Mouse (Mus musculus): ENCODE results near the gene Myoz1. TPM values are rescaled to one million over a fixed set of nuclear protein-coding genes. Genes with fewer than 3 reads are reported as not detected.

Gene Myoz1
- polyA plus RNA-seq (2015; fragmentation: Illumina TruSeq; extraction: RNeasy Lipid Tissue Mini Kit (QIAGEN cat#74804); ENCODE audit: insufficient read depth, low read depth, low replicate concordance) = not detected

DNA sequence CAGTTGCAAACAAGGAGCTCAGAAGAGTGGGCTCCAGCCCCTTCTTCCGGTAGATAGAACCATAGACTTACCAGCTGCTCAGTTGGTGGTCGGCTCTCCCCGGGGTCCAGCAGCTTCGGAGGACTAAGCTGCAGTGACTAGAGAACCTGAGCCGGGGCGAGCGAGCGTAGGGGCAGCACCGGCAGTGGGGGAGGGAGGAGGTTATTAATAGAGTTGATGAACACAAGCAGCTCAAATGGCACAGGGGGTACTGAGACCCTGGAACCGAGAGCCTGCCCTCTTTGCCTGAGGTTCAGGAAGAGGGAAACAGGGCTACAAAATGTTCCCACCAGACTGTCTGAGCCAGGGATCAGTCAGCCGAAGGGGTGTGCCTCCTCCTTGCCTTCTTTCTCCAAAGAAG is at the start of gene Myoz1:
Myoz1 (minus strand) TSS at position 180 of the 400 bp plus-strand sequence.

DNA sequence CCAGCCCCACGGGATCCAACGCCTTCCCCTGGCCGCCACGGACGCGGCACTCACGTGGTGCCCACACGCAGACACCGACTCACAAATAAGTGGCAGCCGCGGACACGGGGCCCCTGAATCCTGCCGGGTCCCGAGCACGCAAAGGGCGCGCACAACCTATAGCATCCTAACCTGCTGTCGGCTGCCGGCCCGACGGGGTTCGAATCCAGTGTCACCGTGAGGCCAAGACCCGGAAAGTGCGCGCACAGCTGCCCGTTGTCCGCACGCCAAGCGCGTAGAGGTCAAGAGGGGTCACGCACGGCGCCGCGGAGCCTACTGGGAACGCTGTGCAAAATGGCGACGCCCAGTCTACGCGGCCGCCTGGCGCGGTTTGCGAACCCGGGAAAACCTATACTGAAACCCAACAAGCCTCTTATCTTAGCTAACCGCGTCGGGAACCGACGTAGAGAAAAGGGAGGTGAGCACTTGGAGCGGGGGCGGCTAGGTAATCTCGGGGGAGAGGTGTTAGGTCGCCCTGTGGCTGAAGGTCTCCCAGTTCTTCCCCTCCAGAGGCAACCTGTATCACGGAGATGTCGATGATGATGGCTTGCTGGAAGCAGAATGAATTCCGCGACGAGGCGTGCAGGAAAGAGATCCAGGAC is 46.5 kb upstream of the Myoz1 start, which contains the start of gene Chchd1:
Chchd1 (plus strand) TSS at position 266 of the 641 bp plus-strand sequence.

DNA sequence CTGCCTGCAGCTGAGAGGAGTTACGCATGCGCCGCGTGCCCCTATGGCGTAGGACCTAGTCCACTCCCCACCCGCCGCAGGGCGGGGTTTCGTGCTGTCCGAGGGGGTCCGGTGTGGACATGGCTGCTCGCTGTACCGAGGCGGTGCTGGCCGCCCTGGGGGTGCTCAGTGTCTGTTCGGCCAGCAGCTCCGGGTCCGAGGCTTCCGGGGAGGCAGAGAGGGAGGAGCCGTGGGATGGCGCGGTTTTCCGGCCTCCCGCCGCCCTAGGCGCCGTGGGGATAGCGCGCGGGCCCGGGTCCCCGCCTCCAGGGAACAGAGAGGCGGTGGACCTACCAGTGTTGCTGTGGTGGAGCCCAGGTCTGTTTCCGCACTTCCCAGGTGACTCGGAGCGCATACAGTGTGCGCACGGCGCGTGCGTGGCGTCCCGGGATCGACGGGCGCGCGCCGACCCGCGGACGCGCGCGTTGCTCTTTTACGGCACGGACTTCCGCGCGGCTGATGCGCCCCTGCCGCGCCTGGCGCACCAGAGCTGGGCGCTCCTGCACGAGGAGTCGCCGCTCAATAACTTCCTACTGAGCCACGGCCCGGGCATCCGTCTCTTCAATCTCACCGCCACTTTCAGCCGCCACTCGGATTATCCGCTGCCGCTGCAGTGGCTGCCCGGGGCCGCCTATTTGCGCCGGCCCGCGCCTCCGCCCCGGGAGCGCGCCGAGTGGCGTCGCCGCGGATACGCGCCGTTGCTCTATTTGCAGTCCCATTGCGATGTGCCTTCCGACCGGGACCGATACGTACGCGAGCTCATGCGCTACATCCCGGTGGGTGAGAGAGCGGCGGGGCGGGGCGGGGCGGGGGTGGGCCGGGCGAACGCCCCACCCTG is 38.8 kb upstream of the Myoz1 start, which contains the start of gene Fut11:
Fut11 (plus strand) TSS at position 85 of the 877 bp plus-strand sequence.

DNA sequence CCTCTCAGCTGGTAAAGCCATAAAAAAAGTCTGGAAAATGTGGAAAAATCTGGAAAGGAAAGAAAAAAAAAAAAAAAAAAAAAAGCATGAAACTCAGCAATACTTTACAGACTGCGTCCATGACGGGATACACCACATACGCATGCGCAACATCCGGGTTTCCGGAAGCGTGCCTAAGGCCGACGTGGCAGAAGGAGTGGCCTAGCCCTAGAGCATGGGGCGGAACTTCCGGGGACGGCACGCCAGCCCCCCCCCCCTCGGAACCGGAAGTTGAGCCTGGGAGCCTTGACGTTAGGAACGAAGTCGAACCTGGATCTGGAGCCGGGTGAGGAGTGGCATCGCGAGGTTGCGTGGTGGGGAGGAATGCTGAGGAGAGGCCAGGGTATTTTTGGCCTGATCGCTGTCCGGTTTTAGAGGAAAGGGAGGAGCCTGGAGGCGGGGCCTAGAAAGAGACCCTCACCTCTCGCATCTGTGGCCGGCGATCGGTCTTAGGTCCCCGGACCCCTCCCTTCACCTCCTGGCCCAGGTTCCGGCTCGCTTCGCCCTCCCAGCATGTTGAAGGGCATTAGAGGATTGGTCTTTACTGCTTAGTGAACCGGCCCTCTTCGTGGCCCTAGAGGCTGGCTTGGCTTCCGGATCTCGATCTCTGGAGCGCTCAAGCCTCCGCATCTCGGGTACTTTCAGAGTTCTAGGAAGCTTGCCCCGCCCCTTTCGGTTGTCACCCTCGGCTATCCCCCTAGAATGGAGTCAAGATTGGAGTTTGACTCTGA is 17.9 kb upstream of the Myoz1 start, which contains the start of gene Sec24c:
Sec24c (plus strand) TSS at position 245 of the 770 bp plus-strand sequence.

DNA sequence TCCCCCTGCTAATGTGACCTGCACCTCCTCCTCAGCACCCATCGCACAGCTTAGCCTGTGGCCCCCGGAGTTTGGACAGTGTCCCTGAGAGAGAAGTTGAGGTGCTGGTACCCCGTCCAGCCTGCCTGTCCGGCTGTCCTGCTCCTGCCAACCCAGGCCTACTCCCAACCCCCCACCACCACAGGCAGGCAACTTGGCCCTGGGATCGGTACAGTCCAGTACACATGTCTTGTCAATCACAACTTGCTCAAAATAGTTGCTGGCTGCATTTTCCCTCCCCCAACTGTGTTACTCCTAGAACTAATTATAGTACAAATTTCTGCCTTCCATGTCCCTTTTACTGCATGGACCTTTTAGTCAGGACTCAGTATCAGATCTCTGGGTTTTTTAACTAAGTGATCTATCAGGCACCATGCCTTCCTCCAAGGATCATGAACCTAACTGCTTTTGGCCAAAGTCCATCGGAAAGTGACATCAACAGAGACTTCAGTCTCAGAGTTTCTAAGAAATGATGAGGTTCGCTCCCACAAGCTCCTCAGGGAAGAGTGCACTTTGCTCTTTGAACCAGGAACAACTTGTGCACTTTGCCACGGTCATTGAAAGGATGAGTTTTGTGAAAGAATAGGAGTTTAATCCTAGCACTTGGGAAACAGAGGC is 11.9 kb upstream of the Myoz1 start, which contains the start of gene Synpo2l:
Synpo2l (minus strand) TSS at position 201 of the 657 bp plus-strand sequence.

DNA sequence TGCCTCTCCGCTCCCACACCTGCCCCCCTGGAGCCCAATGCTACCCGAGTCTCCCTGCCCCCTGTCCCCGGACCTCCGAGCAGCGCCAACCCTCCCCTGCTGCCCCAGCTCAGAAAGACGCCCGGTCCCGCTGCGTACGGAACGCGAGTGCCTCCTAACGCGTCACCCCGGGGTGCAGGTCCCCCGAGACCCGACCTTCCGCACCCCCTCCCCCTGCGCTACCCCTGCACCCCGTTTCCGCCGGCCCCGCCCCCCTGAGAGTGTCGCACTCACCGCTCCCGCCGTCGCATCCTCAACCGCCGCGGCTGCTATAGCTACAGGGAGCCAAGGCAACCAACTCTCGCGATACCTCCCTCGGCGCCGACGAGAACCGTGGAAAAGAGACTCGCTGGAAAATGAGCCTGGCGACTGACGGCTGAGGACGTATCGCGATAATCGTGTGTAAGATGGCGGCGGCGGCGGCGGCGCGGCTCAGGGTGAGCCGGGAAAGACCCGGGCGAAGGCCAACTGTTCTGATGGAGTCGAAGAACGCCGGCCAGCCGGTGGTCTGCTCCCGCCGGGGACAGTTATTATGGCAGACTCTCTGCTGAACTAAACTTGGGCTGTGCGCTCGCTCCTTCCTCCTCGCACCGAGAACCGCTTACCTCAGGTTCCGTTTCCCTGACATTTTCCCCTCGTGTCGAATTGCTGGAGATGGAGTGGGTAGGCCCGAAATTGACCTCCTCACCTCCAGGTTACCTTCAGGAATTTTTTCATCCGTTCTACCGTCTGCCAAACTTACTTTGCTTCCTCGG is 15.5 kb downstream of the Myoz1 start, which contains the start of gene Usp54:
Usp54 (minus strand) TSS at position 420 of the 794 bp plus-strand sequence.

Other genes starting within 250 kb of the Myoz1 start
- not detected for gene Cfap70, start 204.3 kb downstream of the Myoz1 start, polyA plus RNA-seq (2015; fragmentation: Illumina TruSeq; extraction: RNeasy Lipid Tissue Mini Kit (QIAGEN cat#74804); ENCODE audit: insufficient read depth, low read depth, low replicate concordance)
- 24.2 TPM for gene Anxa7, start 176.4 kb downstream of the Myoz1 start, polyA plus RNA-seq (2015; fragmentation: Illumina TruSeq; extraction: RNeasy Lipid Tissue Mini Kit (QIAGEN cat#74804); ENCODE audit: insufficient read depth, low read depth, low replicate concordance)
- gene Mss51, start 159.6 kb downstream of the Myoz1 start, polyA plus RNA-seq (2015; fragmentation: Illumina TruSeq; extraction: RNeasy Lipid Tissue Mini Kit (QIAGEN cat#74804); ENCODE audit: insufficient read depth, low read depth, low replicate concordance) = 2.0 TPM
- gene Ppp3cb, start 110.0 kb downstream of the Myoz1 start, polyA plus RNA-seq (2015; fragmentation: Illumina TruSeq; extraction: RNeasy Lipid Tissue Mini Kit (QIAGEN cat#74804); ENCODE audit: insufficient read depth, low read depth, low replicate concordance) = 10.5 TPM
- 2.5 TPM for gene Usp54, start 15.5 kb downstream of the Myoz1 start, polyA plus RNA-seq (2015; fragmentation: Illumina TruSeq; extraction: RNeasy Lipid Tissue Mini Kit (QIAGEN cat#74804); ENCODE audit: insufficient read depth, low read depth, low replicate concordance)
- not detected for gene Synpo2l, start 11.8 kb upstream of the Myoz1 start, polyA plus RNA-seq (2015; fragmentation: Illumina TruSeq; extraction: RNeasy Lipid Tissue Mini Kit (QIAGEN cat#74804); ENCODE audit: insufficient read depth, low read depth, low replicate concordance)
- gene Sec24c, start 17.8 kb upstream of the Myoz1 start, polyA plus RNA-seq (2015; fragmentation: Illumina TruSeq; extraction: RNeasy Lipid Tissue Mini Kit (QIAGEN cat#74804); ENCODE audit: insufficient read depth, low read depth, low replicate concordance) = 25.6 TPM
- 2.7 TPM for gene Fut11, start 38.4 kb upstream of the Myoz1 start, polyA plus RNA-seq (2015; fragmentation: Illumina TruSeq; extraction: RNeasy Lipid Tissue Mini Kit (QIAGEN cat#74804); ENCODE audit: insufficient read depth, low read depth, low replicate concordance)
- 33.2 TPM for gene Chchd1, start 46.5 kb upstream of the Myoz1 start, polyA plus RNA-seq (2015; fragmentation: Illumina TruSeq; extraction: RNeasy Lipid Tissue Mini Kit (QIAGEN cat#74804); ENCODE audit: insufficient read depth, low read depth, low replicate concordance)
- gene Zswim8, start 51.0 kb upstream of the Myoz1 start, polyA plus RNA-seq (2015; fragmentation: Illumina TruSeq; extraction: RNeasy Lipid Tissue Mini Kit (QIAGEN cat#74804); ENCODE audit: insufficient read depth, low read depth, low replicate concordance) = 30.3 TPM
- gene Ndst2, start 78.0 kb upstream of the Myoz1 start, polyA plus RNA-seq (2015; fragmentation: Illumina TruSeq; extraction: RNeasy Lipid Tissue Mini Kit (QIAGEN cat#74804); ENCODE audit: insufficient read depth, low read depth, low replicate concordance) = 16.2 TPM
- gene Camk2g, start 137.5 kb upstream of the Myoz1 start, polyA plus RNA-seq (2015; fragmentation: Illumina TruSeq; extraction: RNeasy Lipid Tissue Mini Kit (QIAGEN cat#74804); ENCODE audit: insufficient read depth, low read depth, low replicate concordance) = 6.3 TPM
- 10.7 TPM for gene Plau, start 180.1 kb upstream of the Myoz1 start, polyA plus RNA-seq (2015; fragmentation: Illumina TruSeq; extraction: RNeasy Lipid Tissue Mini Kit (QIAGEN cat#74804); ENCODE audit: insufficient read depth, low read depth, low replicate concordance)